Mouse (Mus musculus): ENCODE measurements around the gene Umodl1.

DNA sequence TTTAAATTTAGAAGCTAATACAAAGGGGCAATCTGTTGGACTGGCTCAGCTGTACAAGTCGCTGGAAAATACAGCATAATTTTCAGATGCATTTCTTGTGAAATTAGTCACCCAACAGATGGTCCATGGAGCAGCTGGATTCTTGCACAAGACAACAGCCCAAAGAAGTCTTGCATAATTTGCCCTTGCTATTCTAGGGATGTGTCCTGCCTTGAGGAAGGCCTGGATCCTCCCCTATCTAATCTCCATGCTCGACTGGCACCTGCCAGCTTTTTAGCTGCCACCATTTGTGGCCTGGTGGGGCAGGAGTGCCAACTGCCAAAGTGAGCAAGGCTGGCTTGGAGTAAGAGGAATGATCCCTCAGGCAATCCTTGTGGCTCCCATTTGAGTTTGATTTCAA, 22.9 kb downstream of the Umodl1 start:
- TF ChIP-seq GATA1 (IDR thresholded peaks at IDR 0.05; ENCODE audit: low read length) (no peak), TAL1 (IDR thresholded peaks at IDR 0.05; ENCODE audit: low read length) (no peak)
